Mouse (Mus musculus) hindbrain, embryonic 13.5 days (tissue): ENCODE measurements around the gene Vmn1r93. TPM values are rescaled to one million over a fixed set of nuclear protein-coding genes. Genes with fewer than 3 reads are reported as not detected.
"Not testable (repeated sequence)": the region's sequence is repeated elsewhere in the genome, so short reads cannot be mapped to it uniquely, and the experiment has no call there.

Experiments
- ATAC-seq: fragments of 200-750 bp; cut with Nextera tagmentation; 2 replicates; pipeline ENCODE4 v1.8.0; 2017; ENCODE audit warnings: moderate TSS enrichment; ENCODE audit not compliant: low FRiP score
- H3K27ac ChIP-seq: fragments of 300-500 bp; sonication (generic); 2 replicates; pipeline ENCODE4 v1.5.1; 2015; ENCODE audit warnings: inconsistent platforms, mild to moderate bottlenecking, moderate library complexity
- H3K27me3 ChIP-seq: fragments of 300-500 bp; sonication (generic); 2 replicates; pipeline ENCODE4 v1.6.1; 2015; ENCODE audit warnings: mild to moderate bottlenecking, inconsistent platforms
- H3K36me3 ChIP-seq: fragments of 300-500 bp; sonication (generic); 2 replicates; pipeline ENCODE4 v1.6.1; 2015; ENCODE audit warnings: mild to moderate bottlenecking, inconsistent platforms
- H3K4me1 ChIP-seq: fragments of 300-500 bp; sonication (generic); replicated peaks from 2 replicates; pipeline ENCODE4 v1.6.1; 2015; ENCODE audit warnings: inconsistent platforms
- H3K4me2 ChIP-seq: fragments of 300-500 bp; sonication (generic); 2 replicates; pipeline ENCODE4 v1.6.1; 2015; ENCODE audit warnings: inconsistent platforms, mild to moderate bottlenecking, moderate library complexity
- H3K4me3 ChIP-seq: fragments of 300-500 bp; sonication (generic); 2 replicates; pipeline ENCODE4 v1.5.1; 2015; ENCODE audit warnings: mild to moderate bottlenecking, inconsistent platforms
- H3K9ac ChIP-seq: fragments of 300-500 bp; sonication (generic); 2 replicates; pipeline ENCODE4 v1.6.1; 2015; ENCODE audit warnings: mild to moderate bottlenecking, inconsistent platforms
- H3K9me3 ChIP-seq: fragments of 300-500 bp; sonication (generic); 2 replicates; pipeline ENCODE4 v1.6.1; 2016; ENCODE audit warnings: inconsistent platforms
- WGBS: fragments of 180-500 bp; shearing (Covaris S2); methylation state at CpG from one replicate; pipeline ENCODE4 v1.1.7; 2015; 5-methylcytosine and 5-hydroxymethylcytosine counted together
- polyA plus RNA-seq: library from polyadenylated mRNA; unstranded; fragments of >200 nt; fragmentation: Nextera tagmentation; extraction: Ambion mirVana; gene quantifications from 2 replicates; pipeline ENCODE4 v1.2.1, GENCODE M21; 2015

Vmn1r93 gene
- not detected in 2 replicates for polyA plus RNA-seq

DNA sequence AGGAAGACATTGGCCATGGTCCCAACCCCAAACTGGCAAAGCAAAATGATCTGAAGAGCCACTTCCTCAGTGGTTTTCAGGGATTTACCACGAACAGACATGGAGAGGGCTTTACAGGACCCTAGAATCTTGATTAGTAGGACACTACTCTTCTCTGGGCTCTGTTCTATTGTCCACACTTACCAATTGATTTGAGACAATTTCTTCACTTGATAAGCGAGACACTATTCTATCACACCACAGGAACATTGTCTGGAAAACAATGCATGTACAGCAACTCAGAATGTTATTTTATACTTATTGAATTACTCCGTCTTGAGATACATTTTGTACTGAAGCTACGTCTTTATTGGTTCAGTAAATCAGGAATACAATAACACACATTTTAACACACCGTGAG lies at the start of gene Vmn1r93:
Gene Vmn1r93 (minus strand): TSS at position 101 of the 400 bp plus-strand sequence.
- not testable (repeated sequence) for ATAC-seq, H3K4me2 ChIP-seq, H3K36me3 ChIP-seq, H3K4me3 ChIP-seq, H3K4me1 ChIP-seq, H3K27me3 ChIP-seq, H3K27ac ChIP-seq, H3K9ac ChIP-seq, H3K9me3 ChIP-seq
- no CpG with 5 or more reads among the region's 5 CpGs for WGBS

DNA sequence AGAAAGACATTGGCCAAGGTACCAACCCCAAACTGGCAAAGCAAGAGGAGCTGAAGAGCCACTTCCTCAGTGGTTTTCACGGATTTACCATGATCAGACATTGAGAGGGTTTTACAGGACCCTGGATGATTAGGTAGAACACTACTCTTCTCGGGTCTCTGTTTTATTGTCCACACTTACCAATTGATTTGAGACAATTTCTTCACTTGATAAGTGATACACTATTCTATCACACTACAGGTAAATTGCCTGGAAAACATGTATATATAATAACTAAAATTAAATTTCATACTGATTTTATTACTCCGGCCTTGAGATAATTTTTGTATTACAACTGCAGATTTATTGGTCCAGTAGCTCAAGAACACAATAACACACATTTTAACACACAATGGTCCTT lies 29.4 kb upstream of the Vmn1r93 start, which contains the start of gene Vmn1r94:
Gene Vmn1r94 (minus strand): TSS at position 101 of the 400 bp plus-strand sequence.
- H3K27ac ChIP-seq, ATAC-seq, H3K4me1 ChIP-seq, H3K36me3 ChIP-seq, H3K9me3 ChIP-seq, H3K27me3 ChIP-seq, H3K4me2 ChIP-seq, H3K4me3 ChIP-seq, H3K9ac ChIP-seq: not testable (repeated sequence)
- no CpG with 5 or more reads among the region's 3 CpGs for WGBS

DNA sequence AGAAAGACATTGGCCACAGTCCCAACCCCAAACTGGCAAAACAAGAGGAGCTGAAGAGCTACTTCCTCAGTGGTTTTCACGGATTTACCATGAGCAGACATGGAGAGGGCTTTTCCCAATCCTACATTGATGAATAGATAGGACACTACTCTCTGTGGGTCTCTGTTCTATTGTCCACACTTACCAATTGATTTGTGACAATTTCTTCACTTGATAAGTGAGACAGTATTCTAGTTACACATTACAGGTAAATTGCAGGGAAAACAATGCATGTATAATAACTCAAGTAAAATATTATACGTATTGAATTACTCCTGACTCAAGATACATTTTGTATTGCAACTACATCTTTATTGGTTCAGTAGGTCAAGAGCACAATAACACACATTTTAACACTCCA lies 16.4 kb downstream of the Vmn1r93 start, which contains the start of gene Gm16442:
Gene Gm16442 (minus strand): TSS at position 101 of the 400 bp plus-strand sequence.
- H3K4me1 ChIP-seq: not testable (repeated sequence)

DNA sequence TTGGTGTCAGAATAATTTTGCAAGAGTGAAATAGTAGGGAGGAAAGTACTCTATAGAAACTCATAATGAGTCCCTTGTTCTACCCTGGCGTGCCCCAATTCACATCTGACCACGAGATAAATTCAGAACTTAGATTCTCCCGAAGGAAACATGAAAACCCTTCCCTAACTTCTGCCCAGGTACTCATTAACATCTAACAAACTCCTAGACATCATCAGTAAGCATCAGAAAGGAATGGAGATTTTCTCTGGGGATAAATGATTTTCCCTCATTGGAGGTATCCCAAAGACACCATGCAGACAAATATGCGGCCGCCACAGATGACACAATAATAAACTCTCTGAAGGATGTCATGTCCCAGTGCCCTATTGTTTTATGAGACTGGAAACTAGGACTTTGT lies 39.5 kb downstream of the Vmn1r93 start, which contains the start of gene Vmn1r91:
Gene Vmn1r91 (plus strand): TSS at position 301 of the 400 bp plus-strand sequence.
- not testable (repeated sequence) for ATAC-seq, H3K36me3 ChIP-seq, H3K9me3 ChIP-seq, H3K4me2 ChIP-seq, H3K27ac ChIP-seq, H3K27me3 ChIP-seq, H3K9ac ChIP-seq, H3K4me1 ChIP-seq, H3K4me3 ChIP-seq
- 84% methylated on average over 5 of the region's 5 CpGs for WGBS

More for the DNA sequence above, 16.4 kb downstream of the Vmn1r93 start, which contains the start of gene Gm16442:
- H3K27me3 ChIP-seq, H3K4me2 ChIP-seq, H3K4me3 ChIP-seq, H3K27ac ChIP-seq, H3K9me3 ChIP-seq, H3K9ac ChIP-seq, ATAC-seq, H3K36me3 ChIP-seq: not testable (repeated sequence)
- no CpG with 5 or more reads among the region's 2 CpGs for WGBS

Other genes starting within 250 kb of the Vmn1r93 start
- gene Pvr, start 217.9 kb downstream of the Vmn1r93 start, polyA plus RNA-seq: 7.8 and 9.4 TPM in 2 replicates
- gene Igsf23, start 188.3 kb downstream of the Vmn1r93 start, polyA plus RNA-seq: 0.13 TPM in 1 of 2 replicates, not detected in the other
- gene Ceacam20, start 173.7 kb downstream of the Vmn1r93 start, polyA plus RNA-seq: not detected in 2 replicates
- gene Nlrp9b, start 147.6 kb downstream of the Vmn1r93 start, polyA plus RNA-seq: not detected in 2 replicates
- not detected in 2 replicates for gene Vmn1r91, start 39.4 kb downstream of the Vmn1r93 start, polyA plus RNA-seq
- not detected in 2 replicates for gene Gm16442, start 16.5 kb downstream of the Vmn1r93 start, polyA plus RNA-seq
- not detected in 2 replicates for gene Vmn1r94, start 29.3 kb upstream of the Vmn1r93 start, polyA plus RNA-seq
- not detected in 2 replicates for gene Vmn1r95, start 54.6 kb upstream of the Vmn1r93 start, polyA plus RNA-seq
- not detected in 2 replicates for gene Gm6164, start 66.5 kb upstream of the Vmn1r93 start, polyA plus RNA-seq
- gene Gm4498, start 94.7 kb upstream of the Vmn1r93 start, polyA plus RNA-seq: not detected in 2 replicates
- gene Gm5890, start 123.7 kb upstream of the Vmn1r93 start, polyA plus RNA-seq: not detected in 2 replicates
- not detected in 2 replicates for gene Gm4133, start 195.0 kb upstream of the Vmn1r93 start, polyA plus RNA-seq
- not detected in 2 replicates for gene Gm5728, start 236.3 kb upstream of the Vmn1r93 start, polyA plus RNA-seq